Mouse (Mus musculus): ENCODE data around the gene Ccdc125. TPM values are rescaled to one million over a fixed set of nuclear protein-coding genes. Genes with fewer than 3 reads are reported as not detected.

Gene Ccdc125
- total RNA-seq (2021), result under 1 TPM; 0.19 to 0.23 TPM
- long read RNA-seq, experiment 1, partial matches to known transcripts, result 0 of 1 reads
- long read RNA-seq, experiment 1, other reads (novel, unspliced or antisense), result 0 of 1 reads
- long read RNA-seq, experiment 2, result 0 reads

DNA sequence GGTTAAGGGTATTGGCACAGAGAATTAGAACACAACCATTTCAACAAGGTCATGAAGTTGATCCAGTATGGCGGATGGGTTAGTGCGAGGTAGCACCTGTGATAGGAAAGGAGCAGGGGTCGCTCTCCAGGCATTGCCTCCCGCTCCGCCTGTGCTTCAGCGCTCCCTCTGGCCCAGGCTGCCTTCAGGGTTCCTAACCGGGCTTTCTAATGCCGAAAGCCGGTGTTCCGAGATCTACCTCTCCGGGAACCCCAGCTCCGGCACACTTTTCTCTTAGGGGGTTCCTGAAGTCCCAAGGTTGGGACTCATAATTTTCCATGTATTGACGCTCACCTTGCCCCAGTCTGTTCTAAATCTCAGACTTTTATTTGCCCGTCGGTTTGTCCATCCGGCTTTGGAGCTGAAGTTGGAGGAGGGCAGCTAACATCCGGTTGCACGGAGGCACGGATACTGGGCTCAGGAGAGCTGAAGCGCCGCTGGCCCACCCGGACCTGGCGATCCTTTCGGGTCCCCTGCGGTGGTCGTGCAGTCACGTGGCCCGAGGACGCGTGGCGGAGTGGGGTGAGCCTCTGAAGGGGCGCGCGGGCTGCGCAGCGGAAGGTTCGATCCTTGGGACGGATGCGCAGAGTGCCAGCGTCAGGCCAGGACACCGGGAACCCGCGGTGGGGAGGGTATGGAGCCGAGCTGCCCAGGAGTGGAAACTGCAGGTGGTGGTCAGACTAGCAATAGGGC is at the start of gene Ccdc125:
TSS of gene Ccdc125 (plus strand) at position 427 of the 732 bp plus-strand sequence.
- DNase-seq (ENCODE audit: low spot score in 2 of 2), result no peak

DNA sequence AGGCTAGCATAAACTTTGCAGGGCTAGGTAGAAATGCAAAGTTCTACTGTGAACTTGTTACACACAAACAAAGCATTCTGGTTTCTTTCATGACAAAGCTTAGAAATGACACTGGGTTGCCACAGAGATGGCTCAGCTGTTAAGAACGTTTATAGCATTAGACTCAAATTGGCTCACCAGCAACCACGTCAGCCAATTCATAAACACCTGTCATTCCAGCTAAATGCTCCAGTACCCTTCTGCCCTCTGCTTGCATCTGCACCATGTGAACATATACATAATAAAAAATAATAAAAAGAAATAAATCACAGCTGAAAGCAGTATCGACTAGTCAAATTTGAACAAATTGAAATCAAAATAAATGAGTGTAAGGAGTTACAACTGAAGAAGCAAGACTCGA is 47.3 kb upstream of the Ccdc125 start:
- DNase-seq (ENCODE audit: low spot score in 2 of 2), result no peak

DNA sequence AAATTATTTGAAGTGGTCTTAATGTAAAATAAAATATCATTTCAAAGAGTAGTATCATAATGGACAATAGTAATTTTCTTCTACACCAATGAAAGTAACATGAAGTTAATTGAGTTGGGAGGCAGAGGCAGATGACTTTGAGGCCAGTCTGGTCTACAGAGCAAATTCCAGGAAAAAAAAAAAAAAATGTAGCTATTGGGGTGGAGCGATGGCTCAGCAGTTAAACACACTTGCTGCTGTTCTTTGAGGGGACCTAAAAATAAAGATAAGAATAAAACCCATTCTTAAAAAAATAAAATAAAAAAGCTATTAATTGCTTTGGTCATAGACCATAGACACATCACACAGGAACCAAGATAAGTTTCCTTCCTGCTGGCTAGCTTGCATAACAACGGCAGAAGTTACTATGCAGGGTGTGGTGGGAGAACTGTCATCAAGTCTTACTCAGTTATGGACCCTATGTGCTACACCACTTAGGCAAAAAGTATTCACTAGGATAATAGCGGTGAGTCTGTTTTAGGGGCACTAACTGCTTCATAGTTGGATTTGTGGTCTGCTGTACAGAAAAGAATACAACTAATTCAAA is 35.3 kb upstream of the Ccdc125 start:
- no peak for DNase-seq (ENCODE audit: low spot score in 2 of 2)

DNA sequence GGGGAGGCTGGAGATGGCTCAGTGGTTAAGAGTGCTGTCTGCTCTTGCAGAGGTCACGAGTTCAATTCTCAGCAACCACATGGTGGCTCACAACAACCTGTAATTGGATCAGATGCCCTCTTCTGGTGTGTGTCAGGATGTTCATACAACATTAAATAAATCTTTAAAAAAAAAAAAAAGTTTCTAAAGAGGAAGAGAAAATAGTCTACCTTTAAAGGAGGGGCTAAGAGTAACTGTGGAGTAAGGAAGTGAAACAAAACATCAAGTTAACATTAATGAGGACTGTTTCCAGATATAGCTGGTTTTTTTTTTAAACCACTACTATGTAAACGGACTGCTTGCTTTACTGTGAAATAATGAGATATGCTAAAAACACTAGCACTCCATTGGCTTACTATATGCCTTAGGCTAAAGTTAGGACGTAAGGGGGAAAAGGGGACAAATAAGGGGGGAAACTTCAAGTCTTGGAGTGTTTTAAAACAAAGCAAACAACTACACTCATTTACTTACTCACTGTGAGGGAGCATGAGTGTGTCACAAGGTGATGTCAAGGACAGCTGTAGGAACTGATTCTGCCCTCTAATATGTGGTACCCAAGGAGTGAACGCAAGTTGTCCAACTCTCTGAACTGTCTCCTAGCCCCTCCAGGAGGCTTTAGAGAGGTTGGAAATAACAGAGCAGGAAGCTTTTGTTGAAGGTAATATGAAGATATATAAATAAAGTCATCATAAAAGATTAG is 26.9 kb upstream of the Ccdc125 start:
- DNase-seq (ENCODE audit: low spot score in 2 of 2), result no peak

DNA sequence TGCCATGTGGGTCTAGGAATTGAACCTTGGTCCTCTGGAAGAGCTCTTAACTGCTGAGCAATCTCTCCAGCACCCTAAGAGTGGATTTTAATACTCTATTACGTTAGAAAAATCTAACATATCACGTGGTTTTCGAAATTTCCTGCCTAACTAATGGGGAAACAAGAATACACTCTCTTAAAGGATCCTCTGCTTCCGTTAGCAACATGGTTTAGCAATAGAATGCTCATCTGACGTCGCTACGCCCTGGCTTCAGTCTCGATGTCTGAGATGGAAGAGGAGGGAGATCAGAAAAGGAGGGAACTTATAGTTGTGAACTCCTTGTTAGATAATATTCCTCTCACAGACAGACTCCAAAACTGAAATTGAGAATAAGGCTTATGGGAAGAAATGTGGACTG is 21.3 kb upstream of the Ccdc125 start:
- DNase-seq (ENCODE audit: low spot score in 2 of 2), result no peak

DNA sequence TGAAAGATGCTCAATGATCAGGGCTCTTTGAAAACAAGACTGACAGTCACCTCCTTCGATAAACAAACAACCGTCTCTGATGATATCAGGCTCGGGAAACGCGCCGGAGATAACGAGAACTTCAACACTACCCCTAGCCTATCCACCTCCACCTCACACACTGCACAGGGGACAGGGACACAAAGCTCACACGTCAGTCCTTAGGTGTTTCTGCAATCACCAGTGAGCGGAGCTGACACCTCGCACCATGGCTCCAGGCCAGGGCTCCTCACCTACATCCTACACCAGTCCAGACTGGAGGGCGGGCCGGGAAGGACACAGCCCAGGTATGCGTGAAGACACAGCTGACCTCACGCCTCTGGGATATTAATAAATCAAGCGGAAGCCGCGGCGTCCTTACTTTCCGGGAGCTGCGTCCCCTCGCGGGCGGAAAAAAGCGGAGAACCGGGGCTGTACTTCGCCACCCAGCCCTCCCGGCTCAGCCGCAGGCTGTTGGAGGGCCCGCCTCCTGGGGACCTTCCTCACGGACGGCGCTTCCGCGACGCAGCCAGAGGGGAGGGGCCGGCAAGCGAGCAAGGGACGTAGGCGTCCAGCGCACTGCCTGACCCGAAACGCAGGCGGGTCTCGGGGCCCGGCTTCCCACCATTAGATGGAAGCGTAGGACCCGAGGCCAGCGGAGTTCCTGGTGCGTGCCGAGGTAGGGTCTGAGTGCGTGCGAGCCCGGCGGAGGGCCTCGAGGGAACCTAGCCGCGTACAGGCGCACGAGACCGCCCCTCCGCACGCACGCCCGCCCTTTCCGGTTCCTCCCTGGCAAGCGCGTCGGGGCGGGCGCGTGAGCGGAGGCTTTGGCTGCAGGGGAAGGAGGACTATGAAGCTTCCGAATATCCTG is 18.7 kb upstream of the Ccdc125 start, which contains the start of the genes Ak6 and Rad17:
TSS of gene Ak6 (plus strand) at position 430 of the 889 bp plus-strand sequence.
TSS of gene Rad17 (minus strand) at position 502 of the 889 bp plus-strand sequence.
- DNase-seq (ENCODE audit: low spot score in 2 of 2), result peak; percentile 93 to 98

DNA sequence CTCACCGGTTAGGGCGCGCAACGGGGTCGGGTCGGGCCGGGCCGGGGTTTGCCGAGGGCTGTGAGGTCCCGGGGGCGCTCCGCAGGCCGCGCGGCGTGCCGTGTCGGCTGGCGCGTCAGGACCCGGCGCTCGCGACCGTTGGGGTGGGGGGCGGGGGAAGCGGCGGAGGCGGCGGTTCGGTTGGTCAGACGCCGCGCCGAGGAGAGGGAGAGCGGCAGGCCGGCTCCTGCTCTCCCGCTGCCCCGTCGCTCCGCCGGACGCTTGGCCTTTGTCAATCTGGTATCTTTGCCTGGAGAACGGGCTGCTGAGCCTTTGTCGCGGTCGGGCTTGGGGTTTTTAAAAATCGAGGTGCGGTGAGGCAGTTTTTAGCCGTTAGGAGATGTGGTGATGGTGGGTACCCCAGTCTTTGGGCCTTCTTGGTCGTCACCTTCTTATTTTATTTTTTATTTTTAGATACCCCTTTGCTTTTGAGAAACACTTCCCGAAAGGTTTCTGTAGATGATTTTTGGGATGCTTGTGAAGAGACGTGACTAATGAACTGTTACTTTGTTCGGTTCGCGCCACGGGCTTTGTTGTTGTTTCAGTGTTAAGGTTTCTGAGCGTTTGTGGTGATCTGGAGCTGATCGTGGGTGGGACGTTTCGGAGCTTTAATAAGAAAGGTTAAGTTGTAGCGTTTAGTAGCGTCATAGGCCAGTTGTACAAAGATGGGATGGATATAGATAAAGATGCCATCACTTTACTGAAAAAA is 17.9 kb upstream of the Ccdc125 start, which contains the start of gene Taf9:
TSS of gene Taf9 (plus strand) at position 141 of the 748 bp plus-strand sequence.
- DNase-seq (ENCODE audit: low spot score in 2 of 2), result no peak

DNA sequence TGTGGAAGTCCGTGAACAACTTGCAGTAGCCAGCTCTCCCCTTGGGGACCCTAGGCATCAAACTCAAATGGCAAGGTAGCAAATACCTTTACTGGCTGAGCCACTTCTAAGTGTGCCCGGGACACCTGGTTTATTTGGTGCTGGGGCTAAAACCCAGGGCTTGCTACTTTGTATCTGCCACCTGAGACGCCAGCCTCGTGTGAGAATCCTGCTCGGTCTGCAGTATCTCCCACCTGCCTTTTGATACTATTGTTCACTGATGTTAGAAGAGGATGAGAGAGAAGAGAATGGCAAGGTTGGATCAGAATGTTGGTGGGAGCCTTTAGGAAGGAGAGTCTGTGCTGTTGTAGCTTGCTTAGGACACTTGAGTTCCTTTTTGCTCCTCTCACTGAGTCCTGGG is 11.4 kb upstream of the Ccdc125 start:
- no peak for DNase-seq (ENCODE audit: low spot score in 2 of 2)

DNA sequence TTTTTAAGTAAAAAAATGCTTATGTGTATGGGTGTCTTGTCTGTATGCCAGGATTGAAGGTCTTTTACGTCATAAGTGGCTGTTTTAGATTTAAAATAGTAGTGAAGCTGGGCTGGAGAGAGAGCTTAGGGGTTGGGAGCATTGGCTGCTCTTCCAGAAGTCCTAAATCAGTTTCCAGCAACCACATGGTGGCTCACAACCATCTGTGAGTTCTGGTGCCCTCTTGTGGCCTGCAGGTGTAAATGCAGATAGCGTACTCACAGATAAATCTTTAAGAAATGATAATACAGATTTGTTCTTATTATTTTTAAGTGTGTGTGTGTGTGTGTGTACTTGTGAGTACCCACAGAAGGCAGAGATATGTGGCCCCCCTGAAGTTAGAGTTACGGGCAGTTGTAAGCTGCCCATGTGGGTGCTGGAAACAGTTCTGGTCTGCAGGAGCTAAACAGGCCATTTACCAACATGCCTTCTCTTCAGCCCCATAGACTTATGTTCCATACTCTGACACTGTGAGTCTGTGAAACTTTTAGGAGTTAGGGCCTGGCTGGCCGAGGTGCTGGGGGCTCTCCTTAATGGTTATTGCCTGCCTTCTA is 9.6 kb upstream of the Ccdc125 start:
- DNase-seq (ENCODE audit: low spot score in 2 of 2), result peak; percentile 49 to 62

DNA sequence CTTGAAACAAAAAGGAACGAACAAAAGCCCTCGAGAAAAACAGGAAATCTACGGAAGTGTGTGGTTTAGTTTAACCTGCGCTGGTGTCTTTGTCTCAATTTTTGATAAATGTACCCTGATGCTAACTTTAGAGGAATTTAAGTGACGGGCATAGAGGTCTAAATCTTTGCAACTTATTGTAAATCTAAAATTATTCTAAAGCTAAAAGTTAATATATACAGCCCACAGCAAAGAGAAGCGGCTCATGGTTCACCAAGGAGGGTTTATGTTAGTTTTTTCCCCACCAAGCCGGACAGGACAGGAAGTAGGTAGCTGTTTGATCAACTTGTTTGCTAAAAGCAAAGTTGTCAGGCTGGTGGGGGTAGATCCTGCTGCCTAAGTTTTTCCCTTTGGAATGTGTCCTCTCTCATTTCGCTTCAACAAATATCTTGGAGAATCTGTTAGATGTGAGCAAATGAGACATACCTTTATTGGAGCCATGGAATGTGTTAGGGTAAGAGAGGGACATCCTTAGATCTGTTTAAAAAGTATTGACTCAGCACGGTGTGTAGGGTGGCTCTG is 744 bp downstream of the Ccdc125 start:
- DNase-seq (ENCODE audit: low spot score in 2 of 2), result no peak

DNA sequence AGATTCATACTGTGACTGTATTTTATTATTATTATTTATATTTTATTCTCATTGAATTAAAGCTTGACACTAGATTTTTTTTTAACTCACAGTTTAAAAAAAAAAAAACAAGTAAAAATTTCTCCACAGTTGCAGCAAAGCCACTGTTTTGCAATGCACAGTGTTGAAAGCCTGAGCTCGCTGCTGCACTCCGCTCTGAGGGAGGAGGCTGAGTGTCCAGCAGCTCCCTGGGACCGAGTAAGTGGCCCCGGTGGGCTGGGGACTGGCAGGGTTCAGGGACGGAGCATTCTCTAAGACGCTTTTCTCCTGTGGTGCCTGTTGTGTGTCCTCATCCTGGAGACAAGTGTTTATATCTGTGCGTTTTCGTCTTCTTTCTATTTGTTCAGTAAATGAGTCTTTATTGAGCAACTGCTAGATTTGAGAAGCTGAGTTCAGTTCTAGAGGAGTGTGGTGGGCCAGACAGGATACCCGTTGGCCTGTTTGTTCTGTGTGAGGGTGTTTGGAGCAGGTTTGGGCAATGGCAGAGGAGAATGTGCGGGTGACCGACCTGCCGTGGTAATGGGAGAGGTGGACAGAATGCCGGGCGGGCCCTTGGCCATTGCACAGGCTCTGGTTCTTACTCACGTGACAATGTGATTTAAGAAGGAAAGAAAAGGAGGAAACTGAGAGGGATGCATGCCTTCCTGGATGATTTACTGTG is 6.6 kb downstream of the Ccdc125 start:
- DNase-seq (ENCODE audit: low spot score in 2 of 2), result no peak

DNA sequence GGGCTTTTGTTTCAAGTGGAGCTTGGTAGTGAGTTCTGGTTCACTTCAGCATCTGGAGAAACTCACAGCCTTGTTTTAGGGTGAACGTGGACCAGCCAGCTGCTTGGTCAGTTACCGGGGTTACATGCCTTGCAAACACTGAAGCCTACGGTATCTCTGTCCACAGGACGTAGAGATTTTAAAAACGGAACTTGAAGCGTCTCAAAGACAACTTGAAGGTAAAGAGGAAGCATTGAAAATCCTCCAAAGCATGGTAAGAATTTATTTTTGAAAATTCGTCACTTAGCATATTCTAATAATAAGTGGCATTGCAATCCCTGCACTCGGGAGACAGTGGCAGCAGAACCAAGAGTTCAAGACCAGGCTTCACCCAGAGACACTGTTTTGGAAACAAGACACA is 12.1 kb downstream of the Ccdc125 start:
- no peak for DNase-seq (ENCODE audit: low spot score in 2 of 2)

DNA sequence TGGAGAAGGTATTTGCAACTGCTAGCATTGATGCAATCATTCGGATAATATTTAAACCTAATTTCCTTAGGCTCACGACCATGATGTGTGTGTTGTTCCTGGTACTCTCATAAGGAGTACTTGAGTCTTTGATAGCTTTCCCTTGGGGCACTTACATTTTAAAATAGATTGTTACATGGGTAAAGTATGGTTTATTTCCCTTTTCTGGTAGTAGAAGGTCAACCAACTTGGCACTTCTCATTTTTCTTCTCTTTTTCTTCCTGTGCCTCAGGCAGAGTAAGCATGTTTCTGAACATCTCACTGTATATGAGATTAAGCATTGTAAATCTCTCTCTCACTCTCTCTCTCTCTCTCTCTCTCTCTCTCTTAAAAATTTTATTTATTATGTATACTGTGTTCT is 13.3 kb downstream of the Ccdc125 start:
- no peak for DNase-seq (ENCODE audit: low spot score in 2 of 2)

DNA sequence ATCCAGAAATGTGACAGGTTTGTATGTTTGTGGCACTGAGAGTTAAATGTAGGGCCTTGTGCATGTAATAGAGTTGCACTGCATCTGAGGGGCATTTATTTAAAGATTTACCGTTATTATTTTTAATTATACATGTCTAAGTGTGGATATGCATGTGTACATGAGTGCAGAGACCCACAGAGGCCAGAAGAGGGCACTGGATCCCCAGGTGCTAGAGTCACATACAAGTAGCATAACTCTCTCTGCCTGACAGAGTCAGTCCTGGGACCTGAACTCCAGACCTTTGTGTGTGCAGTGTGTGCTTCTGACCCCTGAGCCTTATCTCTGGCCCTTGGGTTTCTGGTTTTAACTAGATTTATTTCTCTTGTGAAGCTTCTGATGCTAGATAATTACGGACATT is 14.8 kb downstream of the Ccdc125 start:
- no peak for DNase-seq (ENCODE audit: low spot score in 2 of 2)

DNA sequence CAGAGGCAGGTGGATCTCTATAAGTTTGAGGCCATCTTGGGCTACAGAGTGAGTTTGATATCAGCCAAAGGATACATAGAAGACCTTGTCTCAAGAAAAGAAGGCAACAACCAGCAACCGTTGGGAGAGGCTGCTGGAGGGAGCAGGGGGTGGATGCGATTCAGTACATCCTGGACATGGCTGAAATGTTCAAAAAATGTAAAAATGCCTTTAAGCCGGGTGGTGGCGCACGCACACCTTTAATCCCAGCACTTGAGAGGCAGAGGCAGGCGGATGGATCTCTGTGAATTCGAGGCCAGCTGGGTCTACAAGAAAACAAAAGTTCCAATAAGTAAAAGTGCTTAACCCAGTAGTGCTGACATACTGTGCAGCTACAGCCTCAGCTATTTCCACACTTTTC is 18.0 kb downstream of the Ccdc125 start:
- DNase-seq (ENCODE audit: low spot score in 2 of 2), result no peak

DNA sequence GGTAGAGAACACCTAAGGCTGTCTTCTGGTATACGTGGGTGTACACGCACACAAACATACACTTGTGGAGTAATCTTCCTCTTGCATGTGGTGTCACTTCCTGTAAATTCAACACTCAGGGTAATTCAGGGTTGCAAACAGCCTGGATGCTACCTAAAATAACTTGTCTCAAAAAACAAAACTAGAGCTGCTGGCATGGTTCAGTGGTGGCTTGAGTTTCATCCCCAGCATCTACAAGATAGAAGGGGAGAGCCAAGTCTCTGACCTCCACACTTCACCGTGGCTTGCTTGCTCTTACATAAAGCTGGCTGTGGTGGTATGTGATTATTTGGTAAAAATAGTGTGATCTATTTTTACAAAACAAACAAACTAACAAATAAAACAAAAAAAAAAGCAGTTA is 28.0 kb downstream of the Ccdc125 start:
- no peak for DNase-seq (ENCODE audit: low spot score in 2 of 2)

DNA sequence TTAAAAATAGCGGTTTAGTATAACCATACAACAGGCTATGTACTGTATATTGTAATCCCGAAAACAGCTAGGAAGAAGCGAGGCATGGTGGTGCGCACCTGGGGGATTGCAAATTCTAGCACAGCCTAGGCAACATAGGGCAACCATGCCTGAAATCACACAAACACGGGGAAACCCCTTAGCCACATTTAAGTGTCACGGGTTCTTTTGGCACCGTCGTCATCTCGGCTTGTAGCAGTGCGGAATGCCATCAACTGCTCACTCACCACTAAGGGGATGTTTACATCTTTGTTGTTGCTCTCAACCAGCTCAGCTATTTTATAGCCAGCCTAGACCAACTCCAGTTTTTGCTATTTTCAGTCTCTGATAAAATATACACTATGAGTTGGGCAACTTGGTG is 29.3 kb downstream of the Ccdc125 start:
- DNase-seq (ENCODE audit: low spot score in 2 of 2), result no peak

DNA sequence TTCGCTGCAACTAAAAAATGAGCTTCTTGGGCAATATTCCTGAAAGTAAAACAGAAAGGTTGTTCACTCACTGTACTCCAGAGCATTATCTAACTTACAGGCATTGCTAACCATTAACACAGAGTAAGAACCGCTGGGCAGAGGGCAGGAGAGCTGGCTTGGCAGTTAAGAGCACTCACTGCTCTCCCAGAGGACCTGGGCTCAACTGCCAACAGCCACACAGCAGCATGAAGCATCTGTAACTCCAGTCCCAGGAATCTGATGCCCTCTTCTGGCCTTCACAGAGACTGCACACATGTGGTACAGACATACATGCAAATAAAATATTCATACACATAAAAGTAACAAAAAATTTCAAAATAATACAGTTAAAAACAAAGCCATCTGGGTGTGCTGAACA is 34.0 kb downstream of the Ccdc125 start:
- DNase-seq (ENCODE audit: low spot score in 2 of 2), result no peak

DNA sequence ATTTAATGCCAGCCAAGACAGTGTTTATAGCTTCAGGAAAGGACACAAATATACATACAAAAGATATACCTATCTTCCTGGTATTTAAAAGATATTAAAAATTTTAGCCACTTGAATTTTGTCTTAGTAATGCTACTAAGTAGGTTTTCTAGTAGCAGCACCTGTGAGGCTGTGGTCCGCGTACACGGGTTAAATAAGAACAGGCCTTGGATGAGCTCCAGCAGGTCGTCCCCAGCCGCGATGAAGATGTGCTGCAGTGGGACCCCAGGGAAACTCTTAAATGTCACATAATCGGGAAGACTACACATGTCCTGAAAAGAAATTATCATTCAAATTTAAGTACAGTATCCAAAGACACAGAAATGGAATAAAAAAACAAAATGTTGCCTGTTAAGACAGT is 36.7 kb downstream of the Ccdc125 start:
- no peak for DNase-seq (ENCODE audit: low spot score in 2 of 2)
